ENCODE assay signal across 7 mouse cellular contexts in the genomic region with DNA sequence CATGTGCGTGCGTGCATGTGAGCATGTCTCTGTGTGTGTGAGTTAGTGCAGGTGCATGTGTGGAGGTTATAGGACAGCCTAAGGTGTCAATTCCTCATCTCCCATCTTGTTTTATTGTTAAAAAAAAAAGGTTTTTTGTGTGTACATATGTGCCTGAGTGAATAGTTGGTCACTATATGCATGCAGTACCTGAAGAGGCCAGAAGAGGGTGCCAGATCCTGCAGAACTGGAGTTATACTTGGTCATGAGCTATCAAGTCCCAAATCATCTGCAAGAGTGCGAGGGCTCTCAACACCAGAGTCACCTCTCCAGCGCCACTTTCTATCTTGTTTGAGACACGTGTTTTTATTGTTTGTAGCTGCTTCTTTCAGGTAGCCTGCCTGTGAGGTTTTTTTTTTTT.
A peak's percentile ranks its signal among the peaks of the same experiment; 100 is the strongest.
DNase-seq lines count a peak whose midpoint lies in the region; ATAC-seq and TF ChIP-seq lines count a peak whose summit lies in the region.

No protein-coding gene starts in this region.

- no peaks in the 10 kb centered on the region for H3K9me3 ChIP-seq in kidney, embryonic 16.5 days (ENCODE audit: low read length)
- H3K9me3 ChIP-seq in G1E (replicated peaks): peaks cover 17% of the 10 kb centered on the region

- H3K4me2 ChIP-seq in kidney, embryonic 16.5 days (replicated peaks; ENCODE audit: low read depth, low read length): no peak overlapping the region

- WGBS in kidney, embryonic 16.5 days: 81% methylated on average over 5 of the region's 5 CpGs

- no peak for ATAC-seq in kidney, embryonic 16.5 days (ENCODE audit: low FRiP score, low TSS enrichment)
- no peak for ATAC-seq in G1E (ENCODE audit: extremely low read depth, insufficient number of reproducible peaks, low FRiP score, poor library complexity, severe bottlenecking)

- DNase-seq in kidney, adult 9 months: peak; percentile 65
- peak; percentile 16 for DNase-seq in CD4-positive helper T cell, adult 2 months (ENCODE audit: low read depth, low spot score)
- no peak for DNase-seq in G1E (ENCODE audit: low spot score)
- DNase-seq in kidney, postnatal 10 days: peak; percentile 69
- peak; percentile 22 for DNase-seq in thymus, postnatal 25 days
- no peak for DNase-seq in right cerebral cortex, adult 18-20 months

- H3K4me1 ChIP-seq in kidney, embryonic 16.5 days (ENCODE audit: insufficient read depth, low read length): no peaks in the 10 kb centered on the region
- H3K4me1 ChIP-seq in G1E (ENCODE audit: insufficient read depth, low read depth, low read length): no peaks in the 10 kb centered on the region

- TF ChIP-seq CTCF in G1E (IDR thresholded peaks at IDR 0.05; ENCODE audit: low read depth, low read length): peak; percentile 50

- H3K27me3 ChIP-seq in kidney, embryonic 16.5 days (ENCODE audit: insufficient read depth, low read length): no peaks in the 10 kb centered on the region
- no peaks in the 10 kb centered on the region for H3K27me3 ChIP-seq in G1E (ENCODE audit: insufficient read depth, low read length)

- H3K27ac ChIP-seq in kidney, embryonic 16.5 days (ENCODE audit: low read length): no peak overlapping the region

- no peak overlapping the region for H3K4me3 ChIP-seq in kidney, embryonic 16.5 days (ENCODE audit: low read length)
- no peak overlapping the region for H3K4me3 ChIP-seq in G1E (ENCODE audit: low read depth, low read length)

- H3K36me3 ChIP-seq in kidney, embryonic 16.5 days (ENCODE audit: insufficient read depth, low read length): no peaks in the 10 kb centered on the region
- no peaks in the 10 kb centered on the region for H3K36me3 ChIP-seq in G1E (replicated peaks)

- H3K9ac ChIP-seq in kidney, embryonic 16.5 days (replicated peaks; ENCODE audit: low read length): no peak overlapping the region

Comparison
In these comparisons a context has a peak if more than half of its experiments do, and no peak if none do; other contexts are left out.
1. DNase-seq: peak in kidney, adult 9 months (single experiment), CD4-positive helper T cell, adult 2 months (single experiment), kidney, postnatal 10 days (single experiment) and thymus, postnatal 25 days (single experiment); none in G1E (single experiment) and right cerebral cortex, adult 18-20 months (single experiment).